Mouse (Mus musculus) CH12.LX (cell line): Measurements from ENCODE around the gene Clec10a. TPM values are rescaled to one million over a fixed set of nuclear protein-coding genes. Genes with fewer than 3 reads are reported as not detected.

Source experiments
- DNase-seq: peaks from one replicate; pipeline ENCODE4 v3.0.0-alpha.2; 2013; ENCODE audit errors: extremely low read depth
- H3K27ac ChIP-seq: 2 replicates; pipeline ENCODE4 v1.5.1; 2012; ENCODE audit warnings: low read depth, mild to moderate bottlenecking, control low read depth, moderate library complexity; ENCODE audit not compliant: insufficient read depth
- H3K27me3 ChIP-seq: replicated peaks from 2 replicates; pipeline ENCODE3; 2012; ENCODE audit warnings: inconsistent platforms
- H3K36me3 ChIP-seq, 2 experiments: replicated peaks in 1 of 2; 2 replicates each; pipeline versions ENCODE3 to v1.6.1; 2012; ENCODE audit warnings: inconsistent platforms in 1 of 2, low read length in 1 of 2, mild to moderate bottlenecking in 1 of 2, mixed read lengths in 1 of 2, moderate library complexity in 1 of 2; ENCODE audit not compliant: control insufficient read depth in 1 of 2, insufficient read depth in 1 of 2
- H3K4me1 ChIP-seq, 2 experiments: 2 replicates each; pipeline ENCODE4 v1.6.1; 2012; ENCODE audit warnings: inconsistent platforms in 1 of 2, moderate library complexity in 1 of 2; ENCODE audit not compliant: insufficient read depth in 2 of 2, control insufficient read depth in 1 of 2
- H3K4me2 ChIP-seq: 2 replicates; pipeline ENCODE4 v1.6.1; 2012; ENCODE audit warnings: low read depth, mild to moderate bottlenecking, control low read depth; ENCODE audit not compliant: poor library complexity, insufficient read depth, severe bottlenecking
- H3K4me3 ChIP-seq, 3 experiments: fragments of 150-350 bp in 1 of 3; sonication (generic) in 1 of 3; replicated peaks in 1 of 3; 2 replicates each; pipeline versions ENCODE3 to v1.5.1; 2011 to 2012; ENCODE audit warnings: low read depth in 2 of 3, low read length in 2 of 3, mild to moderate bottlenecking in 2 of 3, moderate library complexity in 2 of 3, control low read depth in 1 of 3, improper control_type of control experiment in 1 of 3, inconsistent platforms in 1 of 3, mixed read lengths in 1 of 3; ENCODE audit not compliant: poor library complexity in 1 of 3
- H3K79me2 ChIP-seq: replicated peaks from 2 replicates; pipeline ENCODE4 v1.6.1; 2012; ENCODE audit warnings: mild to moderate bottlenecking, moderate library complexity; ENCODE audit not compliant: control insufficient read depth, poor library complexity, insufficient read depth, severe bottlenecking; ENCODE audit errors: extremely low read depth
- H3K9ac ChIP-seq: 2 replicates; pipeline ENCODE4 v1.6.1; 2012; ENCODE audit warnings: low read depth, mild to moderate bottlenecking, control low read depth, moderate library complexity; ENCODE audit not compliant: insufficient read depth
- H3K9me3 ChIP-seq: replicated peaks from 2 replicates; pipeline ENCODE3; 2012; ENCODE audit warnings: low read length, inconsistent platforms, mixed read lengths
- BHLHE40 ChIP-seq: IDR thresholded peaks from 2 replicates; pipeline ENCODE4 v1.6.1; 2011; ENCODE audit warnings: mild to moderate bottlenecking, low read depth, low read length, improper control_type of control experiment
- CTCF ChIP-seq, 2 experiments: IDR thresholded peaks in 1 of 2; conservative IDR thresholded peaks in 1 of 2; 2 replicates each; pipeline ENCODE4 v1.5.1; 2011 to 2012; ENCODE audit warnings: low read depth in 2 of 2, low read length in 2 of 2, improper control_type of control experiment in 1 of 2, inconsistent platforms in 1 of 2, mild to moderate bottlenecking in 1 of 2, moderate library complexity in 1 of 2
- E2F4 ChIP-seq: IDR thresholded peaks from 2 replicates; pipeline ENCODE4 v1.6.1; 2011; ENCODE audit warnings: low read depth, low read length, improper control_type of control experiment; ENCODE audit not compliant: insufficient replicate concordance
- EP300 ChIP-seq: IDR thresholded peaks from 2 replicates; pipeline ENCODE4 v1.6.1; 2011; ENCODE audit warnings: low read length, improper control_type of control experiment
- HCFC1 ChIP-seq: IDR thresholded peaks from 2 replicates; pipeline ENCODE4 v1.6.1; 2012; ENCODE audit warnings: low read depth, mild to moderate bottlenecking, inconsistent platforms, low read length, improper control_type of control experiment
- KAT2A ChIP-seq: IDR thresholded peaks from 2 replicates; pipeline ENCODE4 v1.6.1; 2012; ENCODE audit warnings: low read length, improper control_type of control experiment, inconsistent platforms; ENCODE audit not compliant: insufficient replicate concordance
- MAFK ChIP-seq: IDR thresholded peaks from 2 replicates; pipeline ENCODE4 v1.6.1; 2011; ENCODE audit warnings: low read length, improper control_type of control experiment; ENCODE audit not compliant: insufficient replicate concordance
- MAX ChIP-seq: IDR thresholded peaks from 2 replicates; pipeline ENCODE4 v1.6.1; 2011; ENCODE audit warnings: low read length, improper control_type of control experiment
- MAZ ChIP-seq: IDR thresholded peaks from 2 replicates; pipeline ENCODE4 v1.6.1; 2012; ENCODE audit warnings: low read depth, mild to moderate bottlenecking, inconsistent platforms, low read length, improper control_type of control experiment, moderate library complexity
- MEF2A ChIP-seq: IDR thresholded peaks from 2 replicates; pipeline ENCODE4 v1.6.1; 2014; ENCODE audit warnings: low read depth, mild to moderate bottlenecking, inconsistent platforms, low read length, improper control_type of control experiment, borderline replicate concordance
- MYC ChIP-seq: IDR thresholded peaks from 2 replicates; pipeline ENCODE4 v1.6.1; 2011; ENCODE audit warnings: low read depth, mild to moderate bottlenecking, improper control_type of control experiment, low read length
- PAX5 ChIP-seq: IDR thresholded peaks from 2 replicates; pipeline ENCODE4 v1.6.1; 2012; ENCODE audit warnings: low read length, inconsistent platforms, mixed read lengths
- POLR2AphosphoS2 ChIP-seq: IDR thresholded peaks from 2 replicates; pipeline ENCODE4 v1.6.1; 2011; ENCODE audit warnings: low read depth, low read length, improper control_type of control experiment
- RAD21 ChIP-seq: IDR thresholded peaks from 2 replicates; pipeline ENCODE4 v1.6.1; 2011; ENCODE audit warnings: low read depth, mild to moderate bottlenecking, low read length, improper control_type of control experiment, moderate library complexity
- RCOR1 ChIP-seq: conservative IDR thresholded peaks from 2 replicates; pipeline ENCODE4 v1.6.1; 2012; ENCODE audit warnings: low read depth, mild to moderate bottlenecking, inconsistent platforms, low read length, improper control_type of control experiment
- SIN3A ChIP-seq: IDR thresholded peaks from 2 replicates; pipeline ENCODE4 v1.6.1; 2012; ENCODE audit warnings: low read length, improper control_type of control experiment, inconsistent platforms
- SMC3 ChIP-seq: IDR thresholded peaks from 2 replicates; pipeline ENCODE4 v1.6.1; 2011; ENCODE audit warnings: low read depth, low read length, improper control_type of control experiment
- TCF12 ChIP-seq: IDR thresholded peaks from 2 replicates; pipeline ENCODE4 v1.6.1; 2014; ENCODE audit warnings: low read depth, mild to moderate bottlenecking, inconsistent platforms, low read length, improper control_type of control experiment
- USF1 ChIP-seq: IDR thresholded peaks from 2 replicates; pipeline ENCODE4 v1.6.1; 2014; ENCODE audit warnings: low read depth, mild to moderate bottlenecking, inconsistent platforms, low read length, improper control_type of control experiment
- USF2 ChIP-seq: conservative IDR thresholded peaks from 2 replicates; pipeline ENCODE4 v1.6.1; 2011; ENCODE audit warnings: low read depth, low read length, improper control_type of control experiment
- ZC3H11A ChIP-seq: IDR thresholded peaks from 2 replicates; pipeline ENCODE4 v1.6.1; 2012; ENCODE audit warnings: low read depth, mild to moderate bottlenecking, inconsistent platforms, low read length, improper control_type of control experiment
- ZKSCAN1 ChIP-seq: IDR thresholded peaks from 2 replicates; pipeline ENCODE4 v1.6.1; 2012; ENCODE audit warnings: low read depth, inconsistent platforms, low read length, improper control_type of control experiment, borderline replicate concordance
- dilution Hi-C: fragments of 300-500 bp; cut with MboI; formaldehyde crosslinking; loops from 2 replicates; pipeline ENCODE4 v1.14.3; 2020; ENCODE audit warnings: low sequenced_read_pairs; ENCODE audit not compliant: extremely low pct_unique_long_range_greater_than_20kb, extremely low pct_ligation_motif_present
- in situ Hi-C: fragments of 300-500 bp; cut with MboI; formaldehyde crosslinking; loops from 3 replicates; pipeline ENCODE4 v1.14.3; 2019; ENCODE audit warnings: low sequenced_read_pairs, low pct_ligation_motif_present, low pct_unique_long_range_greater_than_20kb, mixed read lengths
- polyA plus RNA-seq: library from polyadenylated mRNA; unstranded; fragments of >175 nt; gene quantifications from 2 replicates; pipeline ENCODE4 v1.2.1, GENCODE M21; 2012; ENCODE audit warnings: low read depth; ENCODE audit not compliant: insufficient read length
- total RNA-seq, 2 experiments: library from RNA; depleted of rRNA; stranded (reverse); fragments of 300-350 nt in 1 of 2; fragments of >200 nt in 1 of 2; gene quantifications; 2 replicates each; pipeline ENCODE4 v1.2.3; 2012 to 2014

The Clec10a gene
- total and polyA plus RNA-seq, 3 experiments, result not detected

- Histone ChIP-seq H3K9ac (no peak overlapping the region), H3K4me2 (no peak overlapping the region), H3K27ac (no peak overlapping the region), H3K79me2 (no peaks in the 10 kb centered on the region), H3K36me3 (peaks cover 5 to 43% of the 10 kb centered on the region in 2 experiments), H3K4me3 (no peak overlapping the region), H3K27me3 (no peaks in the 10 kb centered on the region), H3K4me1 (peaks cover 2 to 7% of the 10 kb centered on the region in 2 experiments; a peak in 3 of 4 replicates), H3K9me3 (no peaks in the 10 kb centered on the region)
- no peak for TF ChIP-seq E2F4
- TF ChIP-seq MEF2A, result no peak
- no peak for TF ChIP-seq ZKSCAN1
- no peak for TF ChIP-seq ZC3H11A
- DNase-seq, result no peak
- in situ Hi-C loops (no loop called here), dilution Hi-C loops (no loop called here)
These were observed 57.7 kb downstream of the Clec10a start for GRCm38 (mm10) chr11:70213736-70214135.

DNA sequence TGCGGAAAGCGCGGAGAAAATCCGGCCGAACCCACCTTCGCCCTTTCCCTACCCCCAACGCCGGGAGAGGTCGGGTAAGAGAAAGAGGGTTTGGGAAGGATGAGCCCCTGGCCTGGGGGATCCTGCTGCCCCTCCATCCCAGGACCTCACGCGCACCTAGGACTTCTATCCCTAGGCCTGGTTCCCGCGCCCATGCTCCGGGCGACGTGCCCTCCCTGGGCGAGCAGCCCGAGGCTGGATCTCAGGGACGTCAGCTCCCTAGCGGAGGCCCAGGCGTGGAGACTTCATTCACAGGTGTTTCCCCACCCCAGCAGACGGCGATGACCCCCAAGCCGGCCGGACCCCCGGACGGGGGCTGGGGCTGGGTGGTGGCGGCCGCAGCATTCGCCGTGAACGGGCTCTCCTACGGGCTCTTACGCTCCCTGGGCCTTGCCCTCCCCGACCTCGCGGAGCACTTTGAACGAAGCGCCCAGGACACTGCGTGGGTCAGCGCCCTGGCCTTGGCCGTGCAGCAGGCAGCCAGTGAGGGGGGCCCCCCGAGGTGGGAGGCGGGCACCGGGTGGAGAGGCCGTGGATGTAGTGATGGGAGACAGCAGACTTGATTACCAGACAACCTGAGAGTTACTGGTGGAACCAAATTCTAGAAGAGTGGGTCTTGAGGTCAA lies 58.3 kb downstream of the Clec10a start:
- H3K4me3 ChIP-seq, result no peak overlapping the region

DNA sequence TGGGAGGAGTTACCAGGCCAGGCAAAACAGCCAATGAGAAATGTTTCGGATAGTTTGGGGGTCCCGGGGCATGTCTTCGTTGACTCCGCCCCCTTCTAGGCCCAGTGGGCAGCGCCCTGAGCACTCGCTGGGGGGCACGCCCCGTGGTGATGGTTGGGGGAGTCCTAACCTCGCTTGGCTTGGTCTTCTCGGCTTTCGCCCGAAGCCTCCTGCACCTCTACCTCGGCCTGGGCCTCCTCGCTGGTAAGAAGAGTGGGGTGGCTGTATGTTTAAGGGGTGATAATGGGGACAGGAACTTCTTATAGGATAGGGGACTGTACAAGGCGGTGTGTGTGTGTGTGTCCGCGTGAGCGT lies 58.8 kb downstream of the Clec10a start:
- Histone ChIP-seq H3K27ac (no peak overlapping the region), H3K79me2 (no peaks in the 10 kb centered on the region), H3K4me3 (no peak overlapping the region), H3K36me3 (peaks cover 5 to 48% of the 10 kb centered on the region in 2 experiments), H3K27me3 (no peaks in the 10 kb centered on the region), H3K4me1 (peaks cover 9 to 18% of the 10 kb centered on the region in 2 experiments; a peak in 3 of 4 replicates), H3K9ac (no peak overlapping the region), H3K4me2 (no peak overlapping the region), H3K9me3 (no peaks in the 10 kb centered on the region)
- no peak for DNase-seq
- in situ Hi-C loops, result no loop called here
- TF ChIP-seq MAX, result no peak
- TF ChIP-seq HCFC1, result no peak
- no peak for TF ChIP-seq CTCF (conservative IDR thresholded peaks at IDR 0.05 in 1 of 2, IDR thresholded peaks at IDR 0.05 in 1 of 2; ENCODE audit: low read depth in 2 of 2, low read length in 2 of 2)
- no peak for TF ChIP-seq PAX5
- TF ChIP-seq MAFK, result no peak
- TF ChIP-seq MEF2A, result no peak
- TF ChIP-seq MYC, result no peak
- TF ChIP-seq USF1, result no peak
- TF ChIP-seq USF2, result no peak
- no peak for TF ChIP-seq KAT2A
- TF ChIP-seq RCOR1, result no peak
- TF ChIP-seq MAZ, result no peak
- no peak for TF ChIP-seq SIN3A
- no peak for TF ChIP-seq SMC3
- TF ChIP-seq TCF12, result no peak
- TF ChIP-seq BHLHE40, result no peak
- TF ChIP-seq E2F4, result no peak
- no peak for TF ChIP-seq RAD21
- dilution Hi-C loops, result no loop called here

More for the DNA sequence above, 58.3 kb downstream of the Clec10a start:
- no peaks in the 10 kb centered on the region for H3K79me2 ChIP-seq
- H3K9ac ChIP-seq, result no peak overlapping the region
- no peak for TF ChIP-seq CTCF (conservative IDR thresholded peaks at IDR 0.05 in 1 of 2, IDR thresholded peaks at IDR 0.05 in 1 of 2; ENCODE audit: low read depth in 2 of 2, low read length in 2 of 2)
- no peak for TF ChIP-seq POLR2AphosphoS2
- TF ChIP-seq EP300, result no peak
- TF ChIP-seq PAX5, result no peak
- no peak for TF ChIP-seq ZKSCAN1
- DNase-seq, result no peak
- in situ Hi-C loops (no loop called here), dilution Hi-C loops (no loop called here)
- H3K4me1 ChIP-seq, result peaks cover 8 to 13% of the 10 kb centered on the region in 2 experiments; a peak in 3 of 4 replicates
- no peak overlapping the region for H3K4me2 ChIP-seq
- H3K36me3 ChIP-seq, result peaks cover 5 to 48% of the 10 kb centered on the region in 2 experiments
- H3K27ac ChIP-seq, result no peak overlapping the region
- H3K9me3 ChIP-seq, result no peaks in the 10 kb centered on the region
- no peaks in the 10 kb centered on the region for H3K27me3 ChIP-seq
